Mouse (Mus musculus): ENCODE results near the gene Gm21992.

DNA sequence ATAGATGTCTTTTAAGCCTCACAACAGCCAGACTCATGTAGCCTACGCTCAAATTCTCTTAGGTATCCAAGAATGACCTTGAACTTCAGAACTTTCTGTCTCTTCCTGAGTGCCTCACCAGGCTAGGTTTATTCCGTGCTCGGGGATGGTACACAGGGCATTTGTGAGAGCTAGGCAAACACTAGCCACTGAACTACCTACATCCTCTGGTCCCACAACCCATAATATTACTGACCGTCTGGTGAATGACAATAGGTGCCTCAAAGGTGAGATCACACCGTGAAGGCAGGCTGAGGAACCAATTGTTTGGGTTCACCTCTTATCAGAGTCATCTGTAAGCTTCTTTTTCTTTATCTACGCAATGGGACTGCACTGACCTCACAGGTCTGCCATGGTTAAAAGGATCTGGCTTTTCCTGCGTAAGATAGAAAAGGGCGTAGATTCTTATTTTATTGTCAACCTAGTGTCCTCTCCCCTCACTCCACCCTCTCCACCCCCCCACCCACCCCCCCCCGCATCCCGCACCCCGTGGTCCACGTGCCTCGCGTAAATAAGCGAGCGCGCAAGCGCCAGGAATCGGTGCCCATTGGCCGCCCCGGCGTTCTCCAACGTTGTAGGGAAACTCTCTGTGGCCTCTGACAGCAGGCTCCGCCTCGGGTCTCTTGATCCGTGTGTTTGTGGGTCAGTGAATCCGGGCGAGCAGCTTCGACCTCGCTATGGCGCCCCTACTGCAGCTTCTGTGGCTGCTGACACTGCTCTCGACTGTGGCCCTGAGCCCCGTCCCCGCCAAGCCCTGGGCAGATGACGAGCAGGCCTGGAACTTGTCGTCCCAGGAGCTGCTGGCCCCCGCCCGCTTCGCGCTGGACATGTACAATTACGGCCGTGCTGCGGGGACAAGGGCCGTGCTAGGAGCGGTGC lies 43.4 kb upstream of the Gm21992 start, which contains the start of gene Ctsf:
- no peak for TF ChIP-seq CTCF (IDR thresholded peaks at IDR 0.05; ENCODE audit: low read depth, low read length)
- TF ChIP-seq POLR2A (IDR thresholded peaks at IDR 0.05; ENCODE audit: insufficient read depth, low read length), result no peak

Data from ES-Bruce4 (cell line).